Mouse (Mus musculus): ENCODE measurements around the gene M1ap.

M1ap gene

DNA sequence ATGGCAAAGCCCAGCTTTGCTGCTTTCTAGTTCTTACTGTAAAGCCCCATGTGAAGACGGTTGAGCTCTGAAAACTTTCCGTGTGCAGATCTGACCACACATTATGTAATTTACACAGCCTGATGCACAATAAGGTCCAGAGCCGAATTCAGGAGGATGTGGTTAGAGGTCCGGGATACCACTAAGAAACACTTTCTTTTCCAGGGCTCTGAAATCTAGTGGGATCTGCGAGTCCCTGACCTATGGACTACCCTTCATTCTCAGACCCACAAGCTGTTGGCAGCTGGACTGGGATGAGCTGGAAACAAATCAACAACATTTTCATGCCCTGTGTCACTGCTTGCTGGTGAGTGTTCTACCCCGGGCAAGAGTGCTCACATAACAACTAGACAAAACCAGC is 59.4 kb downstream of the M1ap start:
- in situ Hi-C loops (cut with MboI) = loop anchor here (10.0 kb wide), 1 partner anchor 69 kb away; the partner anchor contains the start of genes Pcgf1 and Tlx2

DNA sequence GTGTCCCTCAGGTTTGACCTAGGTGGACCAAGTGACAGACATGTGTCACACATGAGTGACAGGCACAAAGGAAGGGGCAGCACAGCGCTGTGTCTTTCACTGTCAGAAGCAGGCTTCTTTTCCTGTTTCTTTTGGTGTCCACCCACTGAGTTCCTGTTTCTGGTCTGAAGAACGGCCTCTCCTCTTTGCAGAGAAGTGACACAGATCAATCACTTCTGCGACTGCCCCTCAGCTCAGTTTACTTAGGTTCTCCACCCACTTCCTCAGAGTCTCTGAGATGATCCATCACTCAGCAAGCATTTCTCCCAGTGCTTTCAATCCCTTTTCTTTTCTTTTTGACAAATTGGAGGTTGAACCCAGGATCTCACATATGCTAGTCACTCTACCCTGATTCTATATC is 62.0 kb downstream of the M1ap start:
- in situ Hi-C loops (cut with MboI) = loop anchor here (10.0 kb wide), 1 partner anchor 66 kb away; the partner anchor contains the start of genes Pcgf1 and Tlx2

DNA sequence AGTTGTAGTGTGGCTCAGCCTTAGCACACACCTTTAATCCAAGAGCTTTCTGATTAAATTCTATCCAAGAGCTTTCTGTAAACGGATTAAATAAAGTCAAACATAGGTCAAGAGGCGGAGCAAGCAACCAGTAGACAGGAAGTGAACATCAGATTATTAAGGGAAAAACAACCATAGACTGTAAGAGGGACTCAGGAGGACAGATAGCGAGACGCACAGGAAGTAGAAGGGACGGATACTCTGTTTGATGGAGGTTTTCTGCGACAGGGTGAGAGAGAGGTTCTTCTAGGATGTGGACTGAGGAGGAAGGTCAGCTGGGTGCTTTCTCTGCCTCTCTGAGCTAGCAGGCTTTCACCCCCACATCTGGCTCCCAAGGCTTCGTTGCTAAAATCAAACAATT is 63.3 kb downstream of the M1ap start:
- in situ Hi-C loops (cut with MboI) = no loop called here

DNA sequence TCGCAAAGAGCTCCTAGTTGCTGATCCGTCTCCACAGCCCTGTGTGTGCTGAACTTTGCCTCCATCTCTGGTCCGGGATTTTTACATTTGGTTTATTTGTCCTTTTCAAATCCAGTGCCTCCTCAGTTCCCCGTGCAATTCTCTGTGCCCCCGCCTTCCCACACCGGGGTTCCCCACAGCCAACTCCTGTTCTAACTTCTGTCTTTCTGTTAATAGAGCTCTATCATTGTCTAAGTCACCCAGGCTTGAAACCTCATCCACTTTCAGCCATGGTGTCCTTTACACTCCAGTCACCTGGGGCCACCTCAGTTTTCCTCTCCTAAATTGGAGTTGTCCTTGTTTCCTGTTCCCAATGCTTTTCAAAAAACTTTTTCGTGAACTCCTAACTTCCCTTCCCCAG is 64.6 kb downstream of the M1ap start:
- in situ Hi-C loops (cut with MboI) = no loop called here

DNA sequence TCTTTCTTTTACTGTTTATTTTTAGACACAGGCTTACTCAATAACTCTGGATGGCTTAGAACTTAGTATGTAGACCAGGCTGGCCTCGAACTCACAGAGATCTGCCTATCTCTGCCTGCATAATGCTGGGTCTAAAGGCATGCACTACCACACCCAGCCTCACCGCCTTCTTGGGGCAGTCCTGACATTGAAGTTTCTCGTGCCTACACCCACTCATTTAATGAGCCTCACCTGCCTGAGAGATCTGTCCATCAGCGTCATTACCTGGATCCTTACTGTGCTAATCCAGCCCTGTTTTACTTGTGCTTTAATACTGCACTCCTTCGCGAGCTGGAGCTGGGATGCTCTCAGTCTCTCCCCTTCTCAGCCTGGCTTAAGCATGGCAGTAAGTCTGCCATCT is 65.1 kb downstream of the M1ap start:
- in situ Hi-C loops (cut with MboI) = no loop called here

DNA sequence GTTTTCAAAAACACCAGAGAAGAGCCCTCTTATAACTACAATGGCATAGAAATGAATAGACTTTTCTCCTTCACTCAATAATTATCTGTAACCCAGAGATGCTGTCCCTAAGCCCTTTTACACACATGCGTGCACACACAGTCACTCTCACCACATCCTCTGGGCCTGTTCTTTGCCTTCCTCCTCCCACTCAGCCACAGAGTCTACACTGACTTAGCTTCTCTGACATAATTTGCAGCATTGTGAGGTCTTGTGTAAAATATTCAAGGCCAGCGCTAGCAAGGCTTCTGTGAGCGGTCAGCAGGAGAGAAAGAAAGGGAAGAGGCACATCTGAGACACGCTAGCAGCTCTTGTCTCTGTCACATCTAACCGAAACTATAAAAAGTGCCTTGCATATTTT is 66.7 kb downstream of the M1ap start:
- in situ Hi-C loops (cut with MboI) = no loop called here

DNA sequence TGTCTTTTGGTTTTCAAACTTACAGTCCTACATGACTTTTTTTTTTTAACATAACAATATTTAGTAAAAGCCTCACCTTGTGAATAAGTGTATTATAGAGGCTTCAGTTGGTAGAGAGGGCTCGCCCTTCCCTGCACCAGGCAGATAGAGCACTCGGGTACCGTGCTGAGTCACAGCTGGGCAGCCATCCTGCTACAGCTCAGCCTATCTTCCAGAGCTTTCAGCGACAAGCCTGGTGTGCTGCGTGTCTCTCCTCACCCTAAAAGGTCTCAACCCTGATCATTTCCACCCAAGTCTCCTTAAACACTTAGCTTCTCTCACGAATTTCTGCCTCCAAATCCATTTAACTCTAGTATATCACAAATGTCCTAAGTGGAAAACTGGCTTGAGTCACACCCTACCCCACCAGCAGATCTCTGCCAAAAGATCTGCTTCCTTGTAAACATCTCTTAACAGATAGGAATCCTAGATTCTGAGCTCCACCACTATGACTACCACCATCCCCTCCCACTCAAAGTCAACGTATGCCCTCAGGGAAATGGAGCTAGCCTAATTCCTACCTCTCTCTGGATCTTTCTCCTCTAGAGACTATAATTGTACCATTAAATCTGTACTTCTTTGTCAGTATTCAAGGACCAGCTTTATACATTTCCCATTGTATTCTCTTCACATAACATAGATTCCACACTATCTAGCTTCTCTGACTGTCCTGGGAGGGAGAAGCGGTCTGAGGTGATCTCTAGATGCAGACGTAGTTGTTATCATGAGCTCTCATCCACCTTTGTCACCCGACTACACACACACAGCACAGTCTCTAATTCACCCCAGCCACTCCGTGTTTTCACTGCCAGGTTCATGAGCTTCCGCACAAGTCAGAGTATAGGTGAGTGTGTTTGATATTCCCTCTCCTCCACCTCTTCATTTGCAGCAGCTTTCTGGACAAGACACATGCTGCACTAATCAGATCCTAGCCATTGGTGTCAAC is 68.1 kb downstream of the M1ap start:
- in situ Hi-C loops (cut with MboI) = no loop called here

DNA sequence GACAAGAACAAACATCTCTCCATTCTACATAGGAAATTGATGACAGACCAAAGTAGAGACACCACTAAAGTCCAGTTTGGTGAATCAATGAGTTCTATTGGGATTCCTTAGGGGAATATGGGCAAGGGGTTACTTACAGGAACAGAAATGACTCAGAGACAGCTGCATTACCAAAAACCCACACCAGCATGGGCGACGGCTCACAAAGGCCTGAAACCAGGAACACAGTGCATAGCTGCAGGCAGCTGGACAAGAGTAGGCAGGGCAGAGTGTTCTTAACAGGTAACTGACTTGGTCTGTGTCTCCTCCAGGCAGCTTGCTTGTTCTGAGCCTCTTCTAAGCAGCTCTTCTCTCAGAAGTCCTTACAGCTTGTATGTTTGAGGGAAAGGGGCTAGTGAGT is 69.0 kb downstream of the M1ap start:
- in situ Hi-C loops (cut with MboI) = no loop called here

DNA sequence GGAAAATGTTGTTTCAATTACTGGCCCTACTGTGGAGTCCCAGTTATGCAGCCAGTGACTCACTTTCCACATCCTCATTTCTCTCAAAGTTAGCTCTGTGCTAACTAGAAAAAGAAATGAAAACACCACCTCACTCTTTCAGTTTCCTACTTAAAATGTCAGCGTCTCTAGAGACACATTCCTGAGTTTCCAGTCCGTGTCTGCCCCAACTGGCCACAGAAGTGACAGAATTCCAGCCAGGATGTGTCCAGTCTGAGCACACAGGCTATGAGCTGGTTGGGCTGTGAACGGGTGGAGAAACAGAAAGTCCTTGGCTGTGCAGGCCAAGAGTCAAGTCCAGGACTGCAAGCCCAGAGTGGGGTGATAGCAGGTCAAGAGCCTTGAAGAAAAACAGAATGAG is 70.5 kb downstream of the M1ap start:
- in situ Hi-C loops (cut with MboI) = no loop called here

DNA sequence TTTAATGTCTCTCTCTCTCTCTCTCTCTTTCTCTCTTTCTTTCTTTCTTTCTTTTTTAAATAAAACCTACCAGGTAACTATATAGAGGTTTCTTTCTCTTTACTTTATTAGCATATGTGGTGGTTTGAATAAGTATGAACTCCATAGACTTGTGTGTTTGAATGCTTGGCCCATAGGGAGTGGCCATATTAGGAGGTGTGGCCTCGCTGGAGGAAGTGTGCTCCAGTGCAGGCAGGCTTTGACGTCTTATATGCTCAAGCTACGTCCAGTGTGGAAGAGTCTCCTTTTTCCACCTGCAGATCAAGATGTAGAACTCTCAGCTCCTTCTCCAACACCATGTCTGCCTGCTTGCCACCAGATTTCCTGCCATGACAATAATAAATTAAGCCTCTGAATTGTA is 72.3 kb downstream of the M1ap start:
- in situ Hi-C loops (cut with MboI) = no loop called here

DNA sequence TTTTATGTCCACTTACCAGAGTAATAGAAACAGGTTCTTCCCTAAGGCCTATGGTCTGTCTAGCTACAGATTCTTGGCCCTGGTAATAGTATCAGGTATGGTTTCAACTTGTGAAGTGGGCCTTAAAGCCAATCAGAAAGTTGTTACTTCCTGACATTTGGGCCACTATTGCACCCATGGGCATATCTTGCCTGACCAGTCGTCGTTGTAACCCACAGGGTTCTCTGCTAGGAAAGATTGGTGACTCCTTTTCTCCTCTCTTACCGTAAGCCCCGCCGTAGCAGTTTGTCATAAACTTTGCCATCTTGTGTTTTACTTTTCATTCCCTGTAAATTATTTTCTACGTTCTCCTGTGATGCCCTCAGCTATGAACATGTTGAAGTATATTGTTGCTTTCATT is 73.4 kb downstream of the M1ap start:
- in situ Hi-C loops (cut with MboI) = no loop called here

DNA sequence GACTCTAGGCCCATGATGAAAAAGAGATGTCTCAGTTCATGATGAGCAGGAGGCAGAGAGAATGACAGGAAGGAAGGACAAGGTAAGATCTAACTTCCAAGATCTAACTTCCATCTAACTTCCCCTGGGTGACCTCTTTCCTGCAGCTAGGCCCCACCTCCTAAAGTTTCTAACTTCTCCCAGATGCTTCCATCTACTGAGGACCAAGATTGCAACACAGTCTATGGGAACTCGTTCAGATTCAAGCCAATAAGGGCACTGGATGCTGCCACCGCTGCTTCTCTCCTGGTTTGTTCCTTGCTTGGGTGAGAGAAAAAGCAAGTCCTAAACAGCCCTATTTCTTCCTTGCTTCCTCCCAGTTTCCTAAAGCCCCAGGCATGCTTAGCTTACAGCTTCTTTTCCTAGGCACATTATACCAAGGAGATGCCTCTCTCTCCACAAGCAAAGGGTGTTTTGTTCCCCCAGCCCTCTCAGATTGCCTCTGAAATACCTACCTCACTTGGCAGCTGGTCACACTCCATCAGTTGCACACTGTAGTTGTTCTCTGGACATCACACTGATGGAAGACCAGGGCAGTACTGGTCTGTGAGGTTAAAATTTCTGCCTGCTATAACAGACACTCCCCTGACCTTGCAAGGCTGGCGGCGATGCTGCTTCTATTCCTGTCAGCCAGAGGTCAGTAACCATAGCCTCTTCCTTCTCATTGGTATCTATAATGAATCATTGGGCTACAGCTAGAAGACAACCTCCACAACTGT is 74.3 kb downstream of the M1ap start:
- in situ Hi-C loops (cut with MboI) = no loop called here

DNA sequence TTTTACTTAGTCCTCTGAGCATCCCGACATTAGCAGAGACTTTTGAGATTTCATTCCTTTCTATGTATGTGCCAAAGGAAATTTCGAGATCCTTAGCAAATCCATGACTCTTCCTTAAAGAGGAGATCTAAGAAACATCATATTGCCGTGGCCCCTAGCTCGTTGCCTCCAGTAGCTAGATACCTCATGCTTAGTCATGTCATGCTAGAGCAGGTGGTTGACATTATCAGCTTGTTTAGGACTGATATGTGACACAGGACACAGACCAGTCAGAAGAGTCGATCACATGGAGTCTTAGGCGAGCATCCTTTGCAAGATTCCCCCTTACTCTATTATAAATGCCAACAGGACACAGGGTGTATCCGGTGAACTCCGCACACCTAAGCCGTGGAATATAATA is 76.3 kb downstream of the M1ap start:
- in situ Hi-C loops (cut with MboI) = no loop called here

DNA sequence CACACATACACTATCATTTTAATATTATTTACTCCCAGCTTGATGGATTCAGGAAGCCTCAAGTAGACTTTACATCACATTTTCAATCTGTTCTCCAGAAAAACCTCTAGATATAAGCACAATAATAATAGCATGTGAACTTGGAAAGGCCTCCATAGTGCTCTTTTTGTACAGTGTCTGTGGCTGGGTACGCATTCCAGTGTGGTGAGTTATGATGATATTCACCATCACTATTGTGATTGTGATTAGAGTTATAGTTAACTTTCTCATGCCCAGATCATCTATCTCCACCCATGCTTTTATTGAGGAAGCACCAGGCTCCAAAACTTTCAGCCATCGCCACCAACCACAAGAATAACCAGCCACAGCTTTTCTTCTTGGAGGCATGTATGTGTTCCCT is 77.1 kb downstream of the M1ap start:
- in situ Hi-C loops (cut with MboI) = no loop called here

DNA sequence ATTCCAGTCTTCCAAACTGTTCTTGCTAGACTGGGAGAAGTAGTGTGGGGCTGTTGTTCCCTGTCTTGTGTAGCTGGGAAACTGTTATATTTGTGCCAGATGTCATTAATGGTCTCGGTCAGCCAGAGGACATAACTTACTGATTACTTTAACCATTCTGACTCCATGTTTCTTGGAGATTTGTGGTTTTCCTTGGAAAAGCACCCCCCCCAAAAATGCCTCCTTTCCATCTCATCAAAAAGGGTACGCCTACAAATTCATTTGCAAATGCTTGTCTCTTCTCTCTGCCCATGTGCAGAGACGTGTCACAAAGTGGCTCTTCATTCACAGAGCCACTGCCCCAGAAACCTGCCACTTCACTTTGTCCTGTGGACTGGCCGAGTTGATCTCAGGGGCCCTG is 77.7 kb downstream of the M1ap start:
- in situ Hi-C loops (cut with MboI) = no loop called here

DNA sequence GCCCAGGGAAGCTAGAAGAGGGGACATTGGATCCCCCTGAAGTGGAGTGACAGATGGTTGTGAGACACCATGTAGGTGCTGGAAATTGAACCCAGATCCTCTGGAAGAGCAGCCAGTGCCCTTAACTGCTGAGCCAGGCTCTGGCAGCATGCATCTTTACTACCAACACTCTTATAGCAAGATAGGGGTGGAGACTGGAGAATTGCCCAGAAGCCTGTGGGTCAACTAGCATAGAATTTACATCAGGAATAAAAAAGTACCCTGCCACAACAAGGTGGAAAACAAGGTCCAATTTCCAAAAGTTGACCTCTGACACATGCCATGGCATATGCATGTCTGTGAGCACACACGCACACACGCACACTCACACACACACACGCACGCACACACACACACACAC is 78.5 kb downstream of the M1ap start:
- in situ Hi-C loops (cut with MboI) = no loop called here

DNA sequence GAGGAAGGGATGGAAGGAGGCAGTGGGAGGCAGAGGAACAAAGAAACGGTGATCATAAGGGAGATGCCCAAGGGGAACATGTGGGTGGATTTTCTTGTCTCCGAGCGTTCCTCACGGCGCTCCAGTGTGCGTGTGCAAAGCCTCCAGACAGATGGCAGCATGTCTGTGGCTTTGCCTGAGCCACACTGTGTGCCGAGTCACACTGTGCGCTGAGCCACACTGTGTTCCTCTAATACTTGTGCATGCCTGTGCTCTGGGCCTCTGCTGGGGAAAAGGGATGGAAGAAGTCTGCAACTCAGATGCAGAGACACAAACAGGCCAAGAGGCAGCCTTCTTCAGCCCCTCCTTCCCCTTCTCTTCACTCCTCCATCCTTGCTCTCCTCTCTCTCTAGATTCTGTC is 80.6 kb downstream of the M1ap start:
- in situ Hi-C loops (cut with MboI) = no loop called here

DNA sequence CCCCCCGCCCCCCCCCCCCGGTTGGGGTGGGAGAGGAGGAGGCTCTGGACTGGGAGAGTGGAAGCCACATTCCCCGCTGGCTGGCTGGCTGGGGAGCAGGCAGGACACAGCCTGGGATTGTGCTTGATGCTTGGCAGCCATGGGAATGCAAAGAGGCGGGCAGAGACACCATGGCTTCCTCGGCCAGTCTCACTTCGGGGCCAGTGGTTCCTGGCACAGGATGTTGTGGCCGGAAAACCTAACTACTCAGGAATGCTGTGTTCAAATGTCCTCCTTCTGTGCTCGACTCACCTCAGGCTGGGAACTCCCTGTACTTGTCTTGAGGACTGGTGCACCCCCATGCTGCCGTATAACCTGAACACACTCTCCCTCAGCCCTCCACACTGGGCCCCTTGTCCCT is 81.0 kb downstream of the M1ap start:
- in situ Hi-C loops (cut with MboI) = no loop called here

DNA sequence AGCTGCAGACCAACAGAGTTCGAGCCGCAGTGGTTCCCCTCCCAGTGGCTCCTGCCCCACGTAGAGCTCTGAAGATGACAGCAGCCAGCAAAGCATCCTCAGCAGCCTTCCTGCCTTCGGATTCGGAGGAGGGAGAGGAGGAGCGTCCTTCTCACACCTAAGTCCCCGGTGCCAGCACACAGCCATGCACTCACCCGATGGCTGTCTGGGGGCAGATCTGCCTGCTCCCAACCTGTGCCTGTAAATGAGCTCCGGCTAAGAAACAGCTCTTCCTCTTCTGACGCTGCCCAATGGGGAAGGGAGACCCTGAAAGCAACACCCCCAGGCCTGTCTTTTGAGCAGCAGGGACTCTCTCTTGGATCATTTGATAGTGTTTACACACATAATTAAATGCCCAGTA is 83.1 kb downstream of the M1ap start:
- in situ Hi-C loops (cut with MboI) = no loop called here

DNA sequence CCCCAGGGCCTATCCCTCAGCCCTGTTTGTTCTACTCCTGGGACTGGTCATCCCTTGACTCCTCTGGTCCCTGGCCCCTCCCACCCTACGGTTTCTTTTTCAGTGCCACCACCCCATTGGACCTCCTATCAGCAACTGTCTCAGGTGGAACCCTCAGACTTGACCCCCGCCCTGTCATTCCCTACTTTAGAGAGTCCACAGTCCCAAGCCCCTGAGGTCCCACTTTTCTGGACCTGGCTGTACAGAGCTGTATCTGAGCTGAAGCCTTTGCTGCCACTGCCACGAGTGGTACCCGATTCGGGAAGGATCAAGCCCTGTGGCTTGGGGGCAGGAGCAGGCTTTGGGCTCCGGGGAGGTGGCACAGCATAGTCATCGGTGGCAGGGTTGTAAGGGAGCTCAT is 84.4 kb downstream of the M1ap start:
- in situ Hi-C loops (cut with MboI) = no loop called here

DNA sequence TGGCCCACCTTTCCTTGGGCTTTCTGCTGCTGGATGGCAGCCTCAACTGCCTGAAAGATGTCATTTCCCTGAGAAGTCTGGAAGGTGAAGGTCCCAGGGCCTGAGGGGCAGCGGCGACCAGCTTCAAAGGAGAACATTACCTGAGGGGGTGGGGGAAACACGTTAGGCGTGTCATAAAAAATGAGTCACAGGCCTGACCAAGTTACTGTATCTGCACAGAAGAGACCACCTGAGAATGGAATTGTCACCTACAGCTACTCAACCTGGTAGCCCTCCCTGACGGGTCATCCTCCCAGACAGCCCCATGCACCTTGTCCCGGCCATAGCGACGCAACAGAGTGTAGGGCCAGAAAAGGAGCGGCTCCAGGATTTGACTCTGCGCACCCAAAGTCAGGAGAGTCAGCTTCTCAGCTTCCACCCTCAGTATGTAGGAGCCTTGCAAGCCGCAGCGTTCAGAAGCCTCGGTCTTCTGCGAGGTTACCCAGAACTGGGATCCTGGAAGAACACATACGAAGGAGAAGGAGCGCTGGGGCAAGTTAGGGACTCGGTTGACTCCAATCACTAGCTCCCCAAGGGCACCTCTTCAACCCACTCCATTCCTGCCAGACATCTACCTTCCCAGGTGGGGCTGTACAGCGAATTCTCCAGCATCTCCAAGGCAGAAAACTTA is 85.4 kb downstream of the M1ap start:
- in situ Hi-C loops (cut with MboI) = no loop called here

DNA sequence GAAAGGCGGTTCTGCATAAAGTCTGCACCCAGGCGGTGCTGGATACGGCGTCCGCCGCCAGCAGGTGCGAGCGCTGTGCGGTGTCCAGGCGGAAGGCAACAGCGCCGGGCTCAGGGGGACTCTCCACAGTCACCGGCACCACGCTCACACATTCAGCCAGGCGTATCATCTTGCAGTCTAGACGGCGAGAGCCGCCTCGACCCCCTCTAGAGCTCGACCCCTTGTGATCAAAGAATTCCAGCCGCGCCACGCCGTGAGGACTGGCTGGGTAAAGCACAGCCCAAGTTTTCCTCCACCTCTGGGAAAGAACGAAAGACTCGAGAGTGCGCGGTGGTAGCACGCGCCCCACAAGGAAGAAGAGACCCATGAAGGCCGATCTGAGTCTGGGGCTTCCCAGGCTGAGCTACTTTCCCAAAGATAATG is 86.1 kb downstream of the M1ap start:
- in situ Hi-C loops (cut with MboI) = no loop called here

Data from mature B cell (primary cell).